Mouse (Mus musculus): ENCODE measurements at regions not wholly inside any gene's neighbourhood (a gene's known extent, or its start where the extent isn't known, plus 50 kb on each side); places are given as distances from the start of the nearest gene placed in this dataset.

DNA sequence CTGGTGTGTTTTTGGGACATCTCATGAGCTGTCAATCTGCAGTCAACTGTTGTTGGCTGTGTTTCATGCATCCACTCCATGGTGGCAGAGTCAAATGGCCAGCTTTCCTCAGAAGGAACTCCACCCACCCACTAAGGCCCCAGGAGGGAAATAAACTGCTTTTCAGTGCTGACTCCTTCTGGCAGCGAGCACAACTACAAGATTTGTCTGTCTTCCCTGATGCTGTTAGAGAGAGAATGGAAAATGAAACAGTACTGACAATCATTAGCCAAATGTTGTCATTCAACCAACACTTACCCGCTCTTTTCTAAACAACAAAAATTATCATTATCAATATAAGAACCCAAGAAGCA lies 79.3 kb upstream of the Pias1 start:
- TF ChIP-seq EP300 (IDR thresholded peaks at IDR 0.05; ENCODE audit: low read depth), result no peak
- TF ChIP-seq CTCF (IDR thresholded peaks at IDR 0.05; ENCODE audit: low read depth), result no peak
